Mouse (Mus musculus): ENCODE data around the gene Aldh3b2. TPM values are rescaled to one million over a fixed set of nuclear protein-coding genes. Genes with fewer than 3 reads are reported as not detected.

Aldh3b2 gene
- total RNA-seq, 4 experiments from 2014 or later = 4.5 to 15.8 (median 9.7) TPM

- no peak for DNase-seq
Observed at GRCm38 (mm10) chr19:3988066-3988465, 15.9 kb downstream of the Aldh3b2 start.

DNA sequence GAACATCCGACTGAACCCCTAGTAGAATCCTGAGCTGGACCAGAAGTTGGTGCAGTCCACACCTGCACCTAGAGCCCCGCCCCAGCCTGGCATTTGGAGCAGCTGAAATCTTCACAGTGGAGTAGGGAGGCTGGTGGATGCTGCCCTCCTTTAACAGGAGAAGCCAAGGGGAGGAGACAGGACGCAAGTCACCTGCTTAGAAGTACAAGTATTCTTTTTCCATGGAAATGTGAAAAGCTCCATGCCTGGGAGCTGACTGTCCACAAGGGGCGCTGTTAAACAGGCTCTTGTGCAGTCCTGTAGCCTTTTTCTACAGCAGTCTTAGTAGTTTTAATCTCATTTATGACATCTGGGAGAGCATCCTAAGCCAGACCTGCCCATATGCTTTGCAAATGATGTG, 16.6 kb downstream of the Aldh3b2 start:
- no peak for DNase-seq

DNA sequence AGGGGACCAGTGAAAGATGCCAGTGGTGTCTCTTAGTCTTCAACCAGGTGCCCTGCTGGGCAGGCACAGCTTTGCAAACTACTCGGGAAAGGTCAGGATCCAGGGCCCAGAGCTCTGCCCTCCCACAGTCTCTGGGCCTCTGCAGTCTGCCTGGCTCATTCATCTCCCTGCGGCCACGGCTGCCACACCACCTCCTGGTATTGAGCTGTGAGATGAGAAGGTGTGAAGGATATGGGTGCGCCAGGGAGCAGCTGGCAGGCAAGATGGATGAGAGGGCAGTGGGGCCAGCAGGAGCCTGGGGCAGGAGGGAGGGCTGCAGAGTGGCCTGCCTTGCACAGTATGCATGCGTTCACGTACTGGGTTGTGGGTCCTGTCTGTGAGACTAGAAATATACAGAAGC, 18.7 kb downstream of the Aldh3b2 start:
- no peak for DNase-seq

- no peak for DNase-seq
Observed at GRCm38 (mm10) chr19:3991562-3991961, 19.4 kb downstream of the Aldh3b2 start.

DNA sequence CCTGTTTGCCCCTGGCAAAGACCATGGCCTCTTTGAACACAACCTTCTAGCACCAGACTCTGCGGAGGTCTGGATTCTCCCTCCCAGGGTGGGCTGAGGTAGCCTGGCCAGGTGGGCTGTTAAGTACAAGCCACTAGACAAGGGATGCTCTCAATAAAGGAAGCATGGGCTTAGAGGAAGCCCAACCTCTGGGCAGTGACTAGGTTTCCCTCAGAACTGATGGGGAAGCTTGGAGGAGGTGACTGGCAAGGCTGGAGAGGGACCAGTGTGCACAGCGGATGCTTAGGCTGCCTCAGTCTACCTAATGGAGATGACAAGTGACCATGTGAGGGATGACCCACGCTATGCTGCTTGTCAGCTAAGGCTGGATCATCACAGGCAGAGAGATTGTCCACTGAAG, 19.8 kb downstream of the Aldh3b2 start:
- DNase-seq = no peak

DNA sequence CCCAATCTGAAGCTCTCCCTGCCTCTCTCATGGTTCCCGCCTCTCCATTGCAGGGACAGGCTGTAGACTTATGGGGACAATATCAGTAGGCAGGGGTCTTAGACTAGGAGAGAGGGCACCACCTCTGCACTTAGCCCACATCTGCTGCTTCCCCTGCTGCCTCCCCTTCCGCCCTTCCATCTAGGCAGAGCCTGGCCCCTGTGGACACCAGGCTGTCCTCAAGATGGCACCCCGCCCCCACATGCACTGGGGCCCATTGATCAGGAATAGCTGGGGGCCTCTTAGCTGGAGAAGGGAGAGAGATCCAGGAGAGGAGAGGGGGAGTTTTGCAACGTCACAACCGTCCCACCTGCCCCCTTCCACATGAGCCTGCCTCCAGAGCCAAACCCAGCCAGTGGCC, 20.3 kb downstream of the Aldh3b2 start, which contains the start of gene Tbx10:
Gene Tbx10 (plus strand): TSS at position 337 of the 400 bp plus-strand sequence.
- no peak for DNase-seq

- no peak for DNase-seq
Observed at GRCm38 (mm10) chr19:3994932-3995331, 22.8 kb downstream of the Aldh3b2 start.

DNA sequence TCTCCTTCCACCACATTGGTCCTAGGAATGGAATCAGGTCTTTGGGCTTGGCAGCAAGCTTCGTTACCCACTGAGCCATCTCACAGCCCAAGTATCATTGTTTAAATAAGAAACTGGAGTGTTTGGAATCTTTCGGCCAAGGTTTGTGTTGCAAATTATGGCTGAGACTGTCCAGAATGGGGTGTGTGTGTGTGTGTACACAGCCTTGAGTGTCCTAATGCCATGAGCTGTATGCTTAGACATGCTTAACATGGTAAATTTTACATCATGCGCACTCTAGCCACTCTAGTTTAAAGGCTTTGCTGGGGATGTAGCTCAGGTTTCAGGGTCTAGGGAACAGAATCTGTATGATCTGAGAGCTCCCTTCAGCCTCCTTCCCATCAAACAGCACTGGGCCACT, 23.4 kb downstream of the Aldh3b2 start:
- no peak for DNase-seq

DNA sequence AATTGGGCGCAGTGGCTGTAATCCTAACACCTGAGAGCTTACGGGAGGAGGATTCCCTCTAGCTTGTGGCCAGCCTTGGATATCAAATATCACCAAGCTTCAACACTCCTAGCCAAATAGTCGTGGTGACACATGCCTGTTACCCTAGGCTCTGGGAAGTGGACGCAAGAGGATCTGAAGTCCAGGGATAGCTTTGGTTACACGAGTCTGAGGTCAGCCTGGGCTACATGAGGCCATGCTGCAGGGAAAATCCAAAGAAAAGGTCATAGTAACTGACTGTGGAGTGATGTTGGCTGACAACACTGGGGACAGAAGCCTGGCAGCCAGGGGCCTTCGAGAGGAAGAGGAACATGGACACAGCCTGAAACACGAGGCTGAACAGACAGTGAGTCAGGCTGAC, 24.0 kb downstream of the Aldh3b2 start:
- DNase-seq = no peak

DNA sequence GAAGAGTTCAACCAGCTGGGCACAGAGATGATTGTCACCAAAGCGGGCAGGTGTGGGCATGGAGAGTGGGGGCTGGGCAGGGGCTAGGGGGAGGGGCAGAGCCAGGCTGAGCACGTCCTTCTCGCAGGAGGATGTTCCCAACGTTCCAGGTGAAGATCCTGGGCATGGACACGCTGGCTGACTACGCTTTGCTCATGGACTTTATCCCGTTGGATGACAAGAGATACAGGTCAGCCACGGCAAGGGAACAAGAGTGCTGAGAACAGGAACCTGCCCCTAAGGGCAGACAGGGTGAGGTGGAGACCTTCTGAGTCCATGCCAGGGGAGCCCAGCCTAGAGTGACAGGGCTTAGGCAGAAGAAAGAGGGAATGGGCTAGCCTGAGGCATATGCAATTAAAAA, 24.6 kb downstream of the Aldh3b2 start:
- DNase-seq = no peak

GRCm38 (mm10) chr19:3997231-3997630, 25.1 kb downstream of the Aldh3b2 start:
- no peak for DNase-seq

GRCm38 (mm10) chr19:3998335-3998734, 26.2 kb downstream of the Aldh3b2 start:
- no peak for DNase-seq

DNA sequence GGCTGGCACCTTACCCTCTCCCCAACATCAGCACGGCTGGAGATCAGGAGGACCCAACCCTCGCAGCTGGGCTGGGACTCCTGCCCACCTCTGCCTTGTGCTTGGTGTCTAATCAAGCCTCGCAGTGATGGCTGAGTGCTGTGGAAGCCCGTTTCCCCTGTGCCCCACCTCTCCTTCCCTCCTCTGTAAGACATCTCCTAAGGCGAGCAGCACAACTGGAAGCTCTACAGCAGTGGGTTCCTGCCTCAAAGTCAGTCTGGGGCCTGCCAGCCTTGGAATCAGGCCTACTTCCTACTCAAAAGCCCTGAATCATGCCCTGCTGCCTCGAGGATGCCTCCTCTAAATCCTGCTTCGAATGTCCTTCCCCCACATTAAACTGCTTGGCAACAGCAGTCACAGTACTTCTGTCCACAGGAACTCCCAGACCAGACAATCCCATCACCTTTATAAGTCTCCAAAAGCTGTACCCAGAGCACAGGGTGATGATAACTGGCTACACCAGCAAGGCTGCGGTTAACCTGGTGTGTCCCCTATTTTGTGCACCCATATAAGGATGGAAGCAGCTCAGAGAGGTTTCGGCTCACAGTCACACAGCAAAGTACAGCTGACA, 27.1 kb downstream of the Aldh3b2 start:
- DNase-seq = no peak

DNA sequence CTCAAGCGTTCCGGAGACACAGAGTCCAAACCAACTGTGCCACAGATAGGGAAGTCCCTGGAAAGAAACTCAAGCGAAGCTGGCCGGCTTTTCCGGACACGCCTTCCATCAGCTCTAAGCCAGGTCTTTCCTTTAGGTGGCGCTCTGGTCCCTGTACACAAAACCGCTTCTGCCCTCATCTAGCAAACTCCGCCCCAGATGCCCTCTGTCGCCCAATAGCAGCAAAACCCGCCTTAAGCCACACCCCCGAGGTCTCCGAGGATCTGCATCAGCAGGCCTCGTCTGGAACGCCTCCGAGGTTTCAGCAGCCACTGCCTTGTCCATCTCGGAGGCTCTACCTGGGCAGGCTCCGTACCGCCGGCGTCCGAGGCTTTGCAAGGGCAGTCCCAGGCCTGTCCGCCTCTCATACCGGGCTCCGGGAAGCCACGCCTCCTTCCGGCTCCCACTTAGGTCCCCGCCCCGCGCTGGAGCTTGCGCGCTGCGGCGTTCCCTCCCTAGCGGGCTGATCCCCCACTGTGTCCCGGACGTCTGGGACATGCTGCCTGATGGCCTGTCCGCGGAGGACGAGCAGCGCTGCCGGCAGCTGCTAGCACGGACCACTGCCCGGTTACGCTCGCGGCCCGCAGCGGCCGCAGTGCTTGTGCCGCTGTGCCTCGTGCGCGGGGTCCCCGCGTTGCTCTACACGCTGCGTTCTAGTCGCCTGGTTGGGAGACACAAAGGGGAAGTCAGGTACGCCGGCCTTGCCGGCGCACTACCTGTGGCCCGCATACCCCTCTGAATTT, 28.2 kb downstream of the Aldh3b2 start, which contains the start of the genes Nudt8 and Gm49405:
Gene Nudt8 (plus strand): TSS at position 462 of the 782 bp plus-strand sequence.
Gene Gm49405 (plus strand): TSS at position 508 of the 782 bp plus-strand sequence.
- peak; percentile 94 for DNase-seq

DNA sequence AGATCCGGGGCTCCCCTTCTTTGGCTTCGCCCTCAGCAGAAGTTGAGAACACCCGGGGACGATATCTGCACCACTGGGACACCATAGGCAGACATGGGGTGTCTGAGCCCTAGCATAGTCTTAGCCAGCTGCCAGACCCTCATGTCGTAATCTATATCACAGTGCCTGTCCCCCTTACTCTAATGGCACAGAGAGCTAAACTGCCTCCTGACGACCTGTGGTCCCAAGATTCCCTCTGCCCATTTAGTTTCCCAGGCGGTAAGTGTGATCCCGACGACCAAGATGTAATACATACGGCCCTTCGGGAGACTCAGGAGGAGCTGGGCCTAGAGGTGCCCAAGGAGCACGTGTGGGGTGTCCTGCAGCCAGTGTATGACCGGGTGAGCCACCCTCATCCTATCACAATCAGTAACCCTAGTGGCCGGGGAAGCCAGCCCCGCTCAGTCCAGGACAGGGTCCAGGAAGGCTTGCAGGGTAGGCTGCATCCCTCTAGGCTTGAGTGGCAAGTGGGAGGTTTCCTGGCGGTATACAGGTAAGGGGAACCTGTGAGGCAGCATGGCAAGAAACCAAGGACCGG, 28.9 kb downstream of the Aldh3b2 start:
- DNase-seq = no peak

- DNase-seq = no peak
Observed at GRCm38 (mm10) chr19:4001752-4002151, 29.6 kb downstream of the Aldh3b2 start.

GRCm38 (mm10) chr19:4003112-4003511, 31.0 kb downstream of the Aldh3b2 start, which contains the start of gene Doc2g:
Doc2g (plus strand) TSS chr19:4003313.
- no peak for DNase-seq

- DNase-seq = no peak
Observed at GRCm38 (mm10) chr19:4003641-4004040, 31.5 kb downstream of the Aldh3b2 start.

DNA sequence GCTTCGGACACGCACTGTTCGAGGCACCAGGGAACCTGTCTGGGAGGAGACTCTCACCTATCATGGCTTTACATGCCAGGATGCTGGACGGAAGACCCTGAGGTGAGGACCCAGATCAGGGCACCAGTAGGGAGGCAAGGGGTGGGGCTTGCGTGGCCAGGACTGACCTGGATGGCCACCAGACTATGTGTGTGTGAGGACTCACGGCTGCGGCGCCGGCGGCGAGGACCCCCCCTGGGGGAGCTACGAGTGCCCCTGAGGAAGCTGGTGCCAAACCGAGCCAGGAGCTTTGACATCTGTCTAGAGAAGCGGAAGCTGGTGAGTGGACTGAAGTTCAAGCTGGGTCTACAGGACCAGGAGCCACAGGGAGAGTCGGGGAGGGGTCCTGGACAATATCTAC, 32.2 kb downstream of the Aldh3b2 start:
- no peak for DNase-seq

- no peak for DNase-seq
Observed at GRCm38 (mm10) chr19:4005091-4005490, 33.0 kb downstream of the Aldh3b2 start.

DNA sequence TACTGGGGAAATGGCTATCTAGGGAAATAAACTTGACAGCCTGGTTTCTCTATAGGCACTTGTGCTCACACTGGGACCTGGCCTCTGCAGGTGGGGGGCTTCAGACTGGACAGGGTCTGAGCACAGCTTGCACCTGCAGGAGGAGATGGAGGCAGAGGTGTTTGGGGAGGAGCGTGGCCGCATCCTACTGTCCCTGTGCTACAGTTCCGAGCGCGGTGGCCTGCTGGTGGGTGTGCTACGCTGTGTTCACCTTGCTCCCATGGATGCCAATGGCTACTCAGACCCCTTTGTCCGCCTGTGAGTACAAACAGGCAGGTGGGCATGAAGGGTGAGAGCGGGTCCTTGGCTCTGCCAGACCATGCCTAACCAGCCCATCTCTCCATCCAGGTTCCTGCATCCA, 33.8 kb downstream of the Aldh3b2 start:
- DNase-seq = no peak

- no peak for DNase-seq
Observed at GRCm38 (mm10) chr19:4011086-4011485, 39.0 kb downstream of the Aldh3b2 start.

DNA sequence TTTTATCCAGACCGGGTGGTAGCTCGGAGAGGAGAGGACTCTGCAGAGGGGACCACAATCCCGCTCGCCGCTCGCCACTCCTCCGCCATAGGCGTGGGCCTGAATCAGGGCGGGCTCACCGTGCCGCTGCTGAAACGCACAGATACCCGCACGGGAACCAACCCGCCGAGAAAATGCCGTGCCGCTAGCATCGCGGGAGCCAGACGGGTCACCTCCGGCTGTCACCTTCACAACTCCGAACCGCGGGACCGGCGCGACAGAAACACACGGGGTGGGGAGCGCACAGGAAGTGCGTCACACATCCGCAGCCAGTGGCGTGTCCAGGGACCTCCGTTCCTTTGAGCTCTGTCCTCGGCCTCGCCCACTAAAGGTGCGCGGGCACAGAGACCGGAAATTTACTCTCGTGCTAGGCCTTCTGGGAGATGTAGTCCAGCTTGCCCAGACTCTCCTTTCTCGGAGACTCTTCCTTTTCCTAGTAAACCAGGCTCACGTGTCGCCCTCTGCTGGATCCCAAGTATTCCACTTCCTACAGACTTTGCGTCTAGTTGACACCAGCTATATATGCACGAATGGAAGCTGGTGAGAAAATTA, 40.4 kb downstream of the Aldh3b2 start, which contains the start of gene Ndufv1:
Gene Ndufv1 (minus strand): TSS at position 375 of the 591 bp plus-strand sequence.
- peak; percentile 99 for DNase-seq
